Mouse (Mus musculus) hindbrain, embryonic 11.5 days (tissue): ENCODE data around the gene Sugt1. TPM values are rescaled to one million over a fixed set of nuclear protein-coding genes. Genes with fewer than 3 reads are reported as not detected.

Experiments used
- ATAC-seq: fragments of 200-750 bp; cut with Nextera tagmentation; 2 replicates; pipeline ENCODE4 v1.8.0; 2017; ENCODE audit warnings: mild to moderate bottlenecking, moderate TSS enrichment, moderate library complexity; ENCODE audit not compliant: low FRiP score
- DNase-seq: peaks from one replicate; pipeline ENCODE4 v3.0.0-alpha.2; 2015; ENCODE audit warnings: low spot score
- H3K27ac ChIP-seq: fragments of 300-500 bp; sonication (generic); 2 replicates; pipeline ENCODE4 v1.5.1; 2014; ENCODE audit warnings: mild to moderate bottlenecking, low read depth, low read length
- H3K27me3 ChIP-seq: fragments of 300-500 bp; sonication (generic); 2 replicates; pipeline ENCODE4 v1.6.1; 2014; ENCODE audit warnings: mild to moderate bottlenecking, low read length, moderate library complexity, mixed read lengths; ENCODE audit not compliant: control insufficient read depth, insufficient read depth
- H3K36me3 ChIP-seq: fragments of 300-500 bp; sonication (generic); 2 replicates; pipeline ENCODE4 v1.6.1; 2014; ENCODE audit warnings: mild to moderate bottlenecking, low read length, moderate library complexity, mixed read lengths; ENCODE audit not compliant: control insufficient read depth, insufficient read depth
- H3K4me1 ChIP-seq: fragments of 300-500 bp; sonication (generic); replicated peaks from 2 replicates; pipeline ENCODE4 v1.6.1; 2014; ENCODE audit warnings: low read length, mixed read lengths; ENCODE audit not compliant: control insufficient read depth, insufficient read depth
- H3K4me2 ChIP-seq: fragments of 300-500 bp; sonication (generic); replicated peaks from 2 replicates; pipeline ENCODE4 v1.6.1; 2014; ENCODE audit warnings: mild to moderate bottlenecking, low read depth, low read length
- H3K4me3 ChIP-seq: fragments of 300-500 bp; sonication (generic); 2 replicates; pipeline ENCODE4 v1.5.1; 2014; ENCODE audit warnings: low read depth, low read length
- H3K9ac ChIP-seq: fragments of 300-500 bp; sonication (generic); 2 replicates; pipeline ENCODE4 v1.6.1; 2014; ENCODE audit warnings: low read depth, low read length
- H3K9me3 ChIP-seq: fragments of 300-500 bp; sonication (generic); 2 replicates; pipeline ENCODE4 v1.6.1; 2016; ENCODE audit warnings: low read length; ENCODE audit not compliant: control insufficient read depth
- WGBS: fragments of 180-500 bp; shearing (Covaris S2); extraction: QIAGEN DNeasy Blood & Tissue Kit; methylation state at CpG from one replicate; pipeline ENCODE4 v1.1.7; 2014; 5-methylcytosine and 5-hydroxymethylcytosine counted together
- polyA plus RNA-seq: library from polyadenylated mRNA; unstranded; fragments of >200 nt; fragmentation: Nextera tagmentation; extraction: Ambion mirVana; gene quantifications from 2 replicates; pipeline ENCODE4 v1.2.1, GENCODE M21; 2014

The Sugt1 gene
- polyA plus RNA-seq, 1 experiment from 2014 or later, result 165 TPM

GRCm38 (mm10) chr14:79591611-79592010, 4.1 kb downstream of the Sugt1 start:
- ATAC-seq (no peak), DNase-seq (no peak)
- Histone ChIP-seq H3K27me3 (no peaks in the 10 kb centered on the region), H3K4me2 (no peak overlapping the region), H3K9me3 (no peaks in the 10 kb centered on the region), H3K27ac (no peak overlapping the region), H3K36me3 (no peaks in the 10 kb centered on the region), H3K4me3 (no peak overlapping the region), H3K4me1 (peaks cover 3% of the 10 kb centered on the region; the same call in 1 of the 2 replicates), H3K9ac (no peak overlapping the region)
- 94% methylated on average over 2 of the region's 2 CpGs for WGBS

- H3K4me2 ChIP-seq, result no peak overlapping the region
- H3K36me3 ChIP-seq, result no peaks in the 10 kb centered on the region
- H3K4me1 ChIP-seq, result no peaks in the 10 kb centered on the region
- H3K27ac ChIP-seq, result no peak overlapping the region
- 89% methylated on average over 5 of the region's 5 CpGs for WGBS
- H3K9me3 ChIP-seq, result no peaks in the 10 kb centered on the region
- ATAC-seq, result no peak
- H3K27me3 ChIP-seq, result no peaks in the 10 kb centered on the region
- DNase-seq, result no peak
- no peak overlapping the region for H3K9ac ChIP-seq
- no peak overlapping the region for H3K4me3 ChIP-seq
Measured at GRCm38 (mm10) chr14:79594069-79594468, 6.6 kb downstream of the Sugt1 start.

- H3K36me3 ChIP-seq, result no peaks in the 10 kb centered on the region
- ATAC-seq (no peak), DNase-seq (no peak)
- no peak overlapping the region for H3K4me2 ChIP-seq
- no peak overlapping the region for H3K4me3 ChIP-seq
- WGBS, result 91% methylated on average over 4 of the region's 4 CpGs
- H3K27me3 ChIP-seq, result no peaks in the 10 kb centered on the region
- H3K4me1 ChIP-seq, result no peaks in the 10 kb centered on the region
- H3K9me3 ChIP-seq, result no peaks in the 10 kb centered on the region
- H3K27ac ChIP-seq, result no peak overlapping the region
- no peak overlapping the region for H3K9ac ChIP-seq
Measured at GRCm38 (mm10) chr14:79596602-79597001, 9.1 kb downstream of the Sugt1 start.

GRCm38 (mm10) chr14:79605881-79606280, 18.4 kb downstream of the Sugt1 start:
- Histone ChIP-seq H3K4me2 (no peak overlapping the region), H3K9me3 (no peaks in the 10 kb centered on the region), H3K36me3 (peaks cover 6% of the 10 kb centered on the region; the same call in 1 of the 2 replicates), H3K27me3 (no peaks in the 10 kb centered on the region), H3K4me1 (no peaks in the 10 kb centered on the region), H3K27ac (no peak overlapping the region), H3K4me3 (no peak overlapping the region), H3K9ac (no peak overlapping the region)
- DNase-seq, result no peak
- WGBS, result 84% methylated on average over 2 of the region's 2 CpGs
- ATAC-seq, result no peak

GRCm38 (mm10) chr14:79606392-79606791, 18.9 kb downstream of the Sugt1 start:
- DNase-seq, result no peak
- Histone ChIP-seq H3K27me3 (no peaks in the 10 kb centered on the region), H3K4me1 (no peaks in the 10 kb centered on the region), H3K9ac (no peak overlapping the region), H3K9me3 (no peaks in the 10 kb centered on the region), H3K4me3 (no peak overlapping the region), H3K36me3 (peaks cover 6% of the 10 kb centered on the region; the same call in 1 of the 2 replicates), H3K4me2 (no peak overlapping the region), H3K27ac (no peak overlapping the region)
- 91% methylated on average over 6 of the region's 6 CpGs for WGBS
- no peak for ATAC-seq

- no peaks in the 10 kb centered on the region for H3K4me1 ChIP-seq
- DNase-seq, result no peak
- no peaks in the 10 kb centered on the region for H3K27me3 ChIP-seq
- no peak overlapping the region for H3K27ac ChIP-seq
- H3K9me3 ChIP-seq, result no peaks in the 10 kb centered on the region
- H3K36me3 ChIP-seq, result peaks cover 6% of the 10 kb centered on the region; the same call in 1 of the 2 replicates
- H3K9ac ChIP-seq, result no peak overlapping the region
- 88% methylated on average over 3 of the region's 3 CpGs for WGBS
- no peak overlapping the region for H3K4me2 ChIP-seq
- H3K4me3 ChIP-seq, result no peak overlapping the region
- no peak for ATAC-seq
Measured at GRCm38 (mm10) chr14:79606867-79607266, 19.4 kb downstream of the Sugt1 start.

GRCm38 (mm10) chr14:79607352-79607751, 19.9 kb downstream of the Sugt1 start:
- DNase-seq (no peak), ATAC-seq (no peak)
- no peak overlapping the region for H3K9ac ChIP-seq
- H3K27ac ChIP-seq, result no peak overlapping the region
- H3K27me3 ChIP-seq, result no peaks in the 10 kb centered on the region
- WGBS, result 93% methylated on average over 4 of the region's 4 CpGs
- no peak overlapping the region for H3K4me3 ChIP-seq
- no peaks in the 10 kb centered on the region for H3K4me1 ChIP-seq
- H3K4me2 ChIP-seq, result no peak overlapping the region
- no peaks in the 10 kb centered on the region for H3K9me3 ChIP-seq
- H3K36me3 ChIP-seq, result peaks cover 6% of the 10 kb centered on the region; the same call in 1 of the 2 replicates

GRCm38 (mm10) chr14:79608286-79608685, 20.8 kb downstream of the Sugt1 start:
- no peak for DNase-seq
- Histone ChIP-seq H3K9me3 (no peaks in the 10 kb centered on the region), H3K4me1 (no peaks in the 10 kb centered on the region), H3K4me2 (no peak overlapping the region), H3K9ac (no peak overlapping the region), H3K4me3 (no peak overlapping the region), H3K27me3 (no peaks in the 10 kb centered on the region), H3K27ac (no peak overlapping the region), H3K36me3 (peaks cover 6% of the 10 kb centered on the region; the same call in 1 of the 2 replicates)
- WGBS, result 97% methylated on average over 6 of the region's 6 CpGs
- ATAC-seq, result no peak

- ATAC-seq (no peak), DNase-seq (peak; percentile 37)
- H3K9ac ChIP-seq, result no peak overlapping the region
- no peak overlapping the region for H3K4me2 ChIP-seq
- H3K4me1 ChIP-seq, result no peaks in the 10 kb centered on the region
- H3K4me3 ChIP-seq, result no peak overlapping the region
- H3K9me3 ChIP-seq, result no peaks in the 10 kb centered on the region
- no peaks in the 10 kb centered on the region for H3K36me3 ChIP-seq
- no peaks in the 10 kb centered on the region for H3K27me3 ChIP-seq
- H3K27ac ChIP-seq, result no peak overlapping the region
- WGBS, result 91% methylated on average over 8 of the region's 8 CpGs
Measured at GRCm38 (mm10) chr14:79617121-79617828, 29.8 kb downstream of the Sugt1 start.
